Mouse (Mus musculus) limb, embryonic 14.5 days (tissue): Measurements from ENCODE around the gene Armc3. TPM values are rescaled to one million over a fixed set of nuclear protein-coding genes. Genes with fewer than 3 reads are reported as not detected.

ENCODE experiments used
- ATAC-seq: fragments of 200-750 bp; cut with Nextera tagmentation; 2 replicates; pipeline ENCODE4 v1.8.0; 2017; ENCODE audit warnings: low read depth, moderate number of reproducible peaks, moderate TSS enrichment; ENCODE audit not compliant: low FRiP score
- DNase-seq: peaks from one replicate; pipeline ENCODE4 v3.0.0-alpha.2; 2015; ENCODE audit warnings: low spot score
- H3K27ac ChIP-seq: fragments of 300-500 bp; sonication (generic); replicated peaks from 2 replicates; pipeline ENCODE4 v1.5.1; 2014; ENCODE audit warnings: low read depth, mild to moderate bottlenecking, low read length, moderate library complexity, mixed read lengths
- H3K27me3 ChIP-seq: fragments of 300-500 bp; sonication (generic); 2 replicates; pipeline ENCODE4 v1.6.1; 2014; ENCODE audit warnings: low read length, mixed read lengths; ENCODE audit not compliant: control insufficient read depth, insufficient read depth
- H3K36me3 ChIP-seq: fragments of 300-500 bp; sonication (generic); 2 replicates; pipeline ENCODE4 v1.6.1; 2014; ENCODE audit warnings: mild to moderate bottlenecking, low read length, moderate library complexity, mixed read lengths; ENCODE audit not compliant: control insufficient read depth, insufficient read depth
- H3K4me1 ChIP-seq: fragments of 300-500 bp; sonication (generic); 2 replicates; pipeline ENCODE4 v1.6.1; 2014; ENCODE audit warnings: antibody characterized with exemption, low read length, mixed read lengths; ENCODE audit not compliant: control insufficient read depth, insufficient read depth
- H3K4me2 ChIP-seq: fragments of 300-500 bp; sonication (generic); replicated peaks from 2 replicates; pipeline ENCODE4 v1.6.1; 2014; ENCODE audit warnings: low read depth, mild to moderate bottlenecking, low read length, moderate library complexity; ENCODE audit not compliant: severe bottlenecking
- H3K4me3 ChIP-seq: fragments of 300-500 bp; sonication (generic); replicated peaks from 2 replicates; pipeline ENCODE4 v1.5.1; 2014; ENCODE audit warnings: low read length
- H3K9ac ChIP-seq: fragments of 300-500 bp; sonication (generic); 2 replicates; pipeline ENCODE4 v1.6.1; 2014; ENCODE audit warnings: mild to moderate bottlenecking, low read depth, low read length, moderate library complexity; ENCODE audit not compliant: severe bottlenecking
- H3K9me3 ChIP-seq: fragments of 300-500 bp; sonication (generic); 2 replicates; pipeline ENCODE4 v1.6.1; 2016; ENCODE audit warnings: low read length; ENCODE audit not compliant: control insufficient read depth
- POLR2A ChIP-seq: fragments of 200-500 bp; IDR thresholded peaks from 2 replicates; pipeline ENCODE4 v1.8.0; 2012; ENCODE audit warnings: inconsistent platforms, mild to moderate bottlenecking, moderate library complexity, borderline replicate concordance; ENCODE audit not compliant: insufficient read depth, insufficient read length; ENCODE audit errors: extremely low read depth
- WGBS: fragments of 180-500 bp; shearing (Covaris S2); extraction: QIAGEN DNeasy Blood & Tissue Kit; methylation state at CpG from one replicate; pipeline ENCODE4 v1.1.7; 2014; 5-methylcytosine and 5-hydroxymethylcytosine counted together
- polyA plus RNA-seq, 2 experiments: library from polyadenylated mRNA; depleted of rRNA in 1 of 2; stranded (reverse) in 1 of 2; unstranded in 1 of 2; fragments of >200 nt; fragmentation: Nextera tagmentation in 1 of 2; extraction: Ambion mirVana in 1 of 2; gene quantifications; 2 replicates each; pipeline versions ENCODE4 v1.2.1 to v1.2.3; 2012 to 2014

The Armc3 gene
- polyA plus RNA-seq, 2 experiments, result 0.08 TPM; not detected in 1

DNA sequence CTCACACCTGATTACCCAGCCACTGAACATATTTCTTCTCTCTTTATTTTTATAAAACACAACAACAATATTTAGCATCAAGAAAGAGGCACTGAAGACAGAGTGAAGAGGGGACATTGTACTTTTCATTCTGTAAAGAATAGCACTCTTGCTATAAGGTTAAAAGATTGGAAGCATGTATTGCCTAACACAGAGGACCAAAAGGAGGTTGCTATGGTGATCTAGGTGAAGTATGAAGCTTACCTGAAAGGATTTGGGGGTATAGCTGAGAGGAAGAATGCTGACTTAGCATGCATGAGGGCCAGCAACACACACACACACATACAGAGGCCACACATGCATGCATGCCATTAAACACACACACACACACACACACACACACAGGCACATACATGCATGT, 58.2 kb downstream of the Armc3 start:
- Histone ChIP-seq H3K4me3 (no peak overlapping the region), H3K9me3 (no peaks in the 10 kb centered on the region), H3K4me1 (no peaks in the 10 kb centered on the region), H3K4me2 (no peak overlapping the region), H3K36me3 (no peaks in the 10 kb centered on the region), H3K27ac (no peak overlapping the region), H3K27me3 (no peaks in the 10 kb centered on the region), H3K9ac (no peak overlapping the region)
- DNase-seq, result no peak
- no peak for TF ChIP-seq POLR2A
- no peak for ATAC-seq

DNA sequence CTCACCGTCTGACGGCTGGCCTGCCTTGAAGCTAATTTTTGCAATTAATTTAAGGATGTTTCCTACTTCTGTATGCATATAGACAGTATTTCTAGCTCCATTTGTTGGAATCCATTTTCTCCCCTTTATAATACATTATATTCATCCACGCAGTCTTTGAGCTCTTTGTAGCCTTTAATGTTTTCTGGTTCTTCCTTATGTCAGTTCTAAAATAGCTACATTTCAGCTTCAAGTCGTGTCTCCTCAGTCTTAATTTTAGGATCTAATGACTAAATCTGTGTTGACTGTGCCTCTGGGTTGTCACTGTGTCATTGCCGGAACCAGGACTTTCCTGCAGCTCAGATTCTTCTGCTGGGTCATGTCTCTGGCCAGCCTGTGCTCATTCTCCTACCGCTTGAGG, 61.3 kb downstream of the Armc3 start:
- 84% methylated on average over 6 of the region's 6 CpGs for WGBS
- no peaks in the 10 kb centered on the region for H3K9me3 ChIP-seq

DNA sequence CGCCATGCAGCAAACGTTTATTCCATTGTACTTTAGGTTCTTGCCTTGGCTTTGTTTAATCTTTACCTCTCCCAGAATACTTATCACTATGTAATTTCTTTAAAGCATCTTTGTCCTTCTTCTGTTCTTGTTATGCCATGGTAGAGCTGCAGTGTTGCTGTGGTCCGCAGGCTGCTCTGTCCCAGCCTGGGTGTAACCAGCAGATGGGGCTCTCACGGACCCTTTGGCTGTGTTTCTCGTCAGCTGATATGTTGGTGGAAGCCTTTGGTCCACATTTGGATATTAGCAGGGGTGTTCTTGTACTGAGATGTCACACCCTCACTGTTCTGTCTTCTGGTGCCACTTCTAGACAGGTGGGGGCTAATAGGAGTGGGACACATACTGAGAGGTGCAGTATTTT, 64.3 kb downstream of the Armc3 start:
- DNase-seq, result no peak
- H3K4me2 ChIP-seq, result no peak overlapping the region
- 52% methylated on average over 5 of the region's 5 CpGs for WGBS
- H3K9ac ChIP-seq, result no peak overlapping the region
- H3K4me1 ChIP-seq, result no peaks in the 10 kb centered on the region
- no peaks in the 10 kb centered on the region; the same call in 1 of the 2 replicates for H3K27me3 ChIP-seq
- no peak for ATAC-seq
- H3K9me3 ChIP-seq, result no peaks in the 10 kb centered on the region
- H3K27ac ChIP-seq, result no peak overlapping the region
- no peaks in the 10 kb centered on the region for H3K36me3 ChIP-seq
- TF ChIP-seq POLR2A, result no peak
- H3K4me3 ChIP-seq, result no peak overlapping the region

More for the DNA sequence above, 61.3 kb downstream of the Armc3 start:
- no peak overlapping the region for H3K4me2 ChIP-seq
- H3K27me3 ChIP-seq, result no peaks in the 10 kb centered on the region
- H3K9ac ChIP-seq, result no peak overlapping the region
- ATAC-seq (no peak), DNase-seq (no peak)
- H3K4me3 ChIP-seq, result no peak overlapping the region
- H3K36me3 ChIP-seq, result no peaks in the 10 kb centered on the region
- no peak for TF ChIP-seq POLR2A
- H3K27ac ChIP-seq, result no peak overlapping the region
- H3K4me1 ChIP-seq, result no peaks in the 10 kb centered on the region

DNA sequence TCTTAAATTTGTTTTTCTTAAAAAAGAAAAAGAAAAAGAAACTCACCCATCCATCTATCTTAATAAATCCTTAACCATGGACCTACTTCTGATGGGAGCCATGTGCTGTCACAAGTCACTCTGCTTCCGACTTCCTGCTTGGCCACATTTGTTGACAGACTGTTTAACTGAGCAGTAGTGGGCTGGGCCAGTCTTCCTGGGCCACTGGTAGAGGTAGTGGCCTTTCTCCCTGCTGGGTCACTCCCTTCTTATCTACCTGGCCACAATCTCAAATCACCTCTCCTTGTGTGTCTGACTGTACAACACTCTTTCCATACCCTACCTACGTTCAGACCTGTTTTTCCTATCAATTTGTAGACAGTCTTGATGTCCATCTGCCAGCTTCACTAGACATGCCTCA, 66.7 kb downstream of the Armc3 start:
- 74% methylated on average over 2 of the region's 2 CpGs for WGBS

DNA sequence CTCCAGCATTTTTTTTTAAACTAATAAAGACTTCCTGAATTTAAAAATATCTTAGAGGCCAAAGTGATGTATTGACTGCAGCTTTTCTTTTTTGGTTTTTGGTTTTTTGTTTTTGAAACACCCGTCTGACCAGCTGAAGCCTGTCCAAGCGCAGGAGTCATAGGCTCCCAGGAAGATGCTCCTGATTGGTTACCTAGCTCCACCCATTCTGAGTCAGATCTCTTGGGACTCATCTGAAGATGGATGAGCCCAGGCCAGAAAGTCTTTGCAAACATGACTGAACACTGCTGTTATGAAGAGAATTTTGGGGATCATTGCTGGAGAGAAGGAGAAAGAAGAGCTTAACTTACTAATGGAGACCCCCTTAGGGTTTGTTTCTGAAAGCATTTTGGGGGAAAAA, 68.3 kb downstream of the Armc3 start:
- H3K4me2 ChIP-seq, result no peak overlapping the region
- no peak for ATAC-seq
- H3K36me3 ChIP-seq, result no peaks in the 10 kb centered on the region
- 53% methylated on average over 2 of the region's 2 CpGs for WGBS
- H3K9me3 ChIP-seq, result no peaks in the 10 kb centered on the region
- no peak for TF ChIP-seq POLR2A
- H3K27me3 ChIP-seq, result peaks cover 5% of the 10 kb centered on the region; the same call in 1 of the 2 replicates
- no peak for DNase-seq
- no peak overlapping the region for H3K27ac ChIP-seq
- no peaks in the 10 kb centered on the region for H3K4me1 ChIP-seq
- H3K4me3 ChIP-seq, result no peak overlapping the region
- H3K9ac ChIP-seq, result no peak overlapping the region

More for the DNA sequence above, 66.7 kb downstream of the Armc3 start:
- H3K4me1 ChIP-seq, result no peaks in the 10 kb centered on the region
- H3K27me3 ChIP-seq, result peaks cover 5% of the 10 kb centered on the region; the same call in 1 of the 2 replicates
- H3K4me2 ChIP-seq, result no peak overlapping the region
- no peak overlapping the region for H3K9ac ChIP-seq
- no peak for TF ChIP-seq POLR2A
- DNase-seq, result no peak
- H3K9me3 ChIP-seq, result no peaks in the 10 kb centered on the region
- no peak for ATAC-seq
- no peaks in the 10 kb centered on the region for H3K36me3 ChIP-seq
- H3K27ac ChIP-seq, result no peak overlapping the region
- H3K4me3 ChIP-seq, result no peak overlapping the region

DNA sequence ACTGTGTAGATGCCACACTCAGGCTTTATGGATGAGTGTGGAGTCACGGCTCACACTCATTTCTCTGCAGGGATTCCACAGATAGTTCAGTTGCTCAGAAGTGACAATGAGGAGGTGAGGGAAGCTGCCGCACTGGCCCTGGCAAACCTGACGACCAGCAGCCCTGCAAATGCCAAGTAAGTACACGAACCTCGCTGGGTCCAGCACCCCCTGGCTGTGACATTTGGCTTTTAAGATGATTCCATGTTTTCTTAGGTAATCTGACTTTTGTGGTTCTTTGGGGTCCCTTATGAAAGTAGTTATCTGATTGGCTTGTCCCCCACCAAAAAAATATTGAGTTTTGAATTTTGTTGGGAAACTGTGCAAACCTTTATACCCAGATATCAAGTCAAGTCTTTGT, 70.9 kb downstream of the Armc3 start:
- Histone ChIP-seq H3K4me1 (no peaks in the 10 kb centered on the region), H3K27me3 (peaks cover 5% of the 10 kb centered on the region; the same call in 1 of the 2 replicates)
- DNase-seq, result no peak

More for the DNA sequence above, 70.9 kb downstream of the Armc3 start:
- Histone ChIP-seq H3K9me3 (no peaks in the 10 kb centered on the region), H3K27ac (no peak overlapping the region), H3K36me3 (no peaks in the 10 kb centered on the region), H3K4me2 (no peak overlapping the region), H3K9ac (no peak overlapping the region), H3K4me3 (no peak overlapping the region)
- 53% methylated on average over 5 of the region's 5 CpGs for WGBS
- TF ChIP-seq POLR2A, result no peak
- no peak for ATAC-seq
